Mouse (Mus musculus) neural tube, embryonic 14.5 days (tissue): ENCODE measurements around the gene Olfr313. TPM values are rescaled to one million over a fixed set of nuclear protein-coding genes. Genes with fewer than 3 reads are reported as not detected.
"Not testable (repeated sequence)": the region's sequence is repeated elsewhere in the genome, so short reads cannot be mapped to it uniquely, and the experiment has no call there.

ENCODE experiments used
- ATAC-seq: fragments of 200-750 bp; cut with Nextera tagmentation; 2 replicates; pipeline ENCODE4 v1.8.0; 2017; ENCODE audit warnings: low read depth, mild to moderate bottlenecking, moderate TSS enrichment, moderate library complexity
- H3K27ac ChIP-seq: fragments of 300-500 bp; sonication (generic); 2 replicates; pipeline ENCODE4 v1.5.1; 2014; ENCODE audit warnings: low read depth, mild to moderate bottlenecking, control low read depth, low read length, moderate library complexity, mixed read lengths
- H3K27me3 ChIP-seq: fragments of 300-500 bp; sonication (generic); 2 replicates; pipeline ENCODE4 v1.6.1; 2014; ENCODE audit warnings: low read length; ENCODE audit not compliant: control insufficient read depth, insufficient read depth
- H3K36me3 ChIP-seq: fragments of 300-500 bp; sonication (generic); 2 replicates; pipeline ENCODE4 v1.6.1; 2014; ENCODE audit warnings: low read length, mixed read lengths; ENCODE audit not compliant: control insufficient read depth, insufficient read depth
- H3K4me1 ChIP-seq: fragments of 300-500 bp; sonication (generic); 2 replicates; pipeline ENCODE4 v1.6.1; 2014; ENCODE audit warnings: low read length; ENCODE audit not compliant: control insufficient read depth, insufficient read depth
- H3K4me2 ChIP-seq: fragments of 300-500 bp; sonication (generic); 2 replicates; pipeline ENCODE4 v1.6.1; 2014; ENCODE audit warnings: mild to moderate bottlenecking, low read depth, low read length, control low read depth
- H3K4me3 ChIP-seq: fragments of 300-500 bp; sonication (generic); 2 replicates; pipeline ENCODE4 v1.5.1; 2014; ENCODE audit warnings: low read depth, low read length, control low read depth, mixed read lengths
- H3K9ac ChIP-seq: fragments of 300-500 bp; sonication (generic); replicated peaks from 2 replicates; pipeline ENCODE4 v1.6.1; 2014; ENCODE audit warnings: low read depth, mild to moderate bottlenecking, control low read depth, low read length, mixed read lengths
- H3K9me3 ChIP-seq: fragments of 300-500 bp; sonication (generic); 2 replicates; pipeline ENCODE4 v1.6.1; 2016; ENCODE audit warnings: low read length; ENCODE audit not compliant: control insufficient read depth
- WGBS: fragments of 180-500 bp; shearing (Covaris S2); extraction: QIAGEN DNeasy Blood & Tissue Kit; methylation state at CpG from one replicate; pipeline ENCODE4 v1.1.7; 2014; 5-methylcytosine and 5-hydroxymethylcytosine counted together
- polyA plus RNA-seq: library from polyadenylated mRNA; unstranded; fragments of >200 nt; fragmentation: Nextera tagmentation; extraction: Ambion mirVana; gene quantifications from 2 replicates; pipeline ENCODE4 v1.2.1, GENCODE M21; 2014

Olfr313 gene
- polyA plus RNA-seq, 1 experiment from 2014 or later = not detected

GRCm38 (mm10) chr11:58795856-58796255 is 18.9 kb upstream of the Olfr313 start:
- 85% methylated on average over 2 of the region's 2 CpGs for WGBS
- no peaks in the 10 kb centered on the region for H3K4me1 ChIP-seq
- no peak overlapping the region for H3K4me2 ChIP-seq
- no peaks in the 10 kb centered on the region for H3K36me3 ChIP-seq
- no peaks in the 10 kb centered on the region for H3K27me3 ChIP-seq
- no peak overlapping the region for H3K9ac ChIP-seq
- no peak overlapping the region for H3K27ac ChIP-seq
- no peak overlapping the region for H3K4me3 ChIP-seq
- H3K9me3 ChIP-seq = no peaks in the 10 kb centered on the region
- ATAC-seq = no peak

GRCm38 (mm10) chr11:58796850-58797249 is 17.9 kb upstream of the Olfr313 start:
- H3K36me3 ChIP-seq = no peaks in the 10 kb centered on the region
- no peaks in the 10 kb centered on the region for H3K9me3 ChIP-seq
- WGBS = 83% methylated on average over 7 of the region's 7 CpGs
- ATAC-seq = no peak
- no peak overlapping the region for H3K9ac ChIP-seq
- no peaks in the 10 kb centered on the region for H3K27me3 ChIP-seq
- no peak overlapping the region for H3K4me3 ChIP-seq
- H3K27ac ChIP-seq = no peak overlapping the region
- no peak overlapping the region for H3K4me2 ChIP-seq
- peaks cover under 1% of the 10 kb centered on the region; the same call in 1 of the 2 replicates for H3K4me1 ChIP-seq

DNA sequence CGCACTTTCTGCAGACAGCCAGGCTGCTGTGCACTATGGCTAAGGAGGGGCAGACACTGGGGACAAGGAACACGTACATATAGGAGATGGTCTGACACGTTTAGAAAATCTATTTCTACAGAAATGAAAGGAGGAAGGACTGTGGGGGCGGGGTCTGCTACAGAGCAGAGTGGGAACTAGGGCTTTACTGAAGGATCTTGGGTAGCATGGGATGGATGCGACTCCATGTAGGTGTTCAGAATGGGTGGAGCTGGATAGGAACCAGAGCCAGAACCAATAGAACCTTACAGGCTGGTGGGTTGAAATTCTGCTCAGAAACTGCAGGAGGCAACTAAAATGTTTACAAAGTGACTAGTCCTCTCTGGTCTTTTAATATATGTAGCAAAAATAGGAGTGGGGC is 15.1 kb upstream of the Olfr313 start:
- Histone ChIP-seq H3K27ac (no peak overlapping the region), H3K27me3 (no peaks in the 10 kb centered on the region), H3K4me1 (peaks cover 7% of the 10 kb centered on the region; the same call in 1 of the 2 replicates), H3K9ac (no peak overlapping the region), H3K36me3 (no peaks in the 10 kb centered on the region), H3K4me2 (no peak overlapping the region), H3K4me3 (no peak overlapping the region), H3K9me3 (no peaks in the 10 kb centered on the region)
- 86% methylated on average over 5 of the region's 5 CpGs for WGBS
- ATAC-seq = no peak

DNA sequence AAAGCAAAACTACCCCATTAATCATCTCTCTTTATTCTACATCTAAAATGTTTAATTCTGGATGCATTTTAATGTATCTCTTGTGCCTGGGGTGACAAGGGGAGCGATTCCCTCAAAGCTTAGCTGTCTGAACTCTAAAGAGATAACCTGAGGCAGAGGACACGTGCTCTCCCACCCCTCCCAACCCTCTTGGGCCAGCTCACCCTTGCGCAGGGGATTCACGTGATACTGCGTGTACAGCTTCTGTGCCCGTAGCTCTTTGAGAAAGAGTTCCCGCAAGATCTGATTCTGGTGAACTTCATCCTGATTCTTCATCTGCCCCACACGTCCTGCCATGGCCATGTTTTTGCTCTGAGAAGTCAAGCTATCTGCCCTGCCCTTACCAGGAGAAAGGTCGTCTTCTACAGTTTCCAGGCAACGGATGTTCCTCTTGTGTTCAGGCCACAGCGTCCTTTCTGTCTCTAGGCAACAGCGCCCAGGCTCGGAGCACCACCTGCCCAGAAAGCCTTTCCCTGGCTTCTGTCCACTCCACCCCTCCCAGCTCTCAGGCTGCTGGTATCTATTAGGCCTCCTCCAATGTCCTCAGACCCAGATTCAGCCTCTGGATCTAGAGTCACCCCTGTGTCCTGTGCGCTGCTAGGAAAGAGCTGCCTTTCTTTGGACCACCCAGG is 13.1 kb upstream of the Olfr313 start, which contains the start of gene Fam183b:
Gene Fam183b, minus strand, starts transcription at position 403 of the 671 bp plus-strand sequence.
- Histone ChIP-seq H3K9me3 (no peaks in the 10 kb centered on the region), H3K27me3 (no peaks in the 10 kb centered on the region), H3K4me3 (no peak within 1 kb of the TSS), H3K4me2 (no peak within 1 kb of the TSS), H3K9ac (no peak within 1 kb of the TSS), H3K27ac (no peak within 1 kb of the TSS), H3K4me1 (peaks cover 7% of the 10 kb centered on the region; the same call in 1 of the 2 replicates), H3K36me3 (no peaks in the 10 kb centered on the region)
- ATAC-seq = peak; percentile 41; the same call in 1 of the 2 replicates
- WGBS = 31% methylated on average over 14 of the region's 14 CpGs

- Histone ChIP-seq H3K4me1 (peaks cover 7% of the 10 kb centered on the region; the same call in 1 of the 2 replicates), H3K27ac (no peak overlapping the region), H3K9ac (no peak overlapping the region), H3K4me2 (no peak overlapping the region), H3K9me3 (no peaks in the 10 kb centered on the region), H3K36me3 (no peaks in the 10 kb centered on the region), H3K4me3 (no peak overlapping the region), H3K27me3 (no peaks in the 10 kb centered on the region)
- 79% methylated on average over 4 of the region's 4 CpGs for WGBS
- no peak for ATAC-seq
These were observed 10.9 kb upstream of the Olfr313 start for GRCm38 (mm10) chr11:58803871-58804270.

GRCm38 (mm10) chr11:58804393-58804792 is 10.4 kb upstream of the Olfr313 start:
- Histone ChIP-seq H3K9me3 (no peaks in the 10 kb centered on the region), H3K4me2 (no peak overlapping the region), H3K36me3 (no peaks in the 10 kb centered on the region), H3K9ac (no peak overlapping the region), H3K4me3 (no peak overlapping the region), H3K27me3 (no peaks in the 10 kb centered on the region), H3K4me1 (peaks cover 7% of the 10 kb centered on the region; the same call in 1 of the 2 replicates), H3K27ac (no peak overlapping the region)
- 94% methylated on average over 2 of the region's 2 CpGs for WGBS
- no peak for ATAC-seq

GRCm38 (mm10) chr11:58812001-58812400 is 2.8 kb upstream of the Olfr313 start:
- Histone ChIP-seq H3K9me3 (no peaks in the 10 kb centered on the region), H3K4me3 (no peak overlapping the region), H3K9ac (no peak overlapping the region), H3K4me2 (no peak overlapping the region), H3K4me1 (no peaks in the 10 kb centered on the region), H3K27me3 (no peaks in the 10 kb centered on the region), H3K36me3 (no peaks in the 10 kb centered on the region), H3K27ac (no peak overlapping the region)
- 3% methylated on average over 1 of the region's 1 CpGs for WGBS
- ATAC-seq = no peak

- H3K4me3 ChIP-seq = no peak overlapping the region
- H3K9me3 ChIP-seq = no peaks in the 10 kb centered on the region
- H3K4me1 ChIP-seq = no peaks in the 10 kb centered on the region
- H3K27ac ChIP-seq = no peak overlapping the region
- H3K27me3 ChIP-seq = no peaks in the 10 kb centered on the region
- H3K9ac ChIP-seq = no peak overlapping the region
- ATAC-seq = no peak
- H3K36me3 ChIP-seq = no peaks in the 10 kb centered on the region
- no peak overlapping the region for H3K4me2 ChIP-seq
- WGBS = 89% methylated on average over 1 of the region's 1 CpGs
These were observed 876 bp downstream of the Olfr313 start for GRCm38 (mm10) chr11:58815676-58816075.

GRCm38 (mm10) chr11:58828937-58829336 is 14.1 kb downstream of the Olfr313 start, which contains the start of gene Olfr312:
Gene Olfr312, plus strand, starts transcription at chr11:58829237.
- H3K27me3 ChIP-seq, H3K4me1 ChIP-seq, ATAC-seq, H3K9me3 ChIP-seq, H3K4me3 ChIP-seq, H3K27ac ChIP-seq, H3K9ac ChIP-seq, H3K4me2 ChIP-seq, H3K36me3 ChIP-seq: not testable (repeated sequence)
